Mouse (Mus musculus) cerebellum, postnatal 4 days (tissue): ENCODE results near the gene Ndst4.

Experiments
- DNase-seq, 2 experiments: peaks; one replicate each; pipeline ENCODE4 v3.0.0; 2022; ENCODE audit warnings: low spot score in 2 of 2, mixed read lengths in 1 of 2

The Ndst4 gene

GRCm38 (mm10) chr3:125734945-125735344 is 331.1 kb downstream of the Ndst4 start:
- DNase-seq, result no peak

- no peak for DNase-seq
Observed at GRCm38 (mm10) chr3:125744468-125745141, 340.7 kb downstream of the Ndst4 start.

- DNase-seq, result no peak
Observed at GRCm38 (mm10) chr3:125745142-125745496, 341.2 kb downstream of the Ndst4 start.

- DNase-seq, result no peak
Observed at GRCm38 (mm10) chr3:125746367-125746766, 342.5 kb downstream of the Ndst4 start.

GRCm38 (mm10) chr3:125756911-125757310 is 353.0 kb downstream of the Ndst4 start:
- no peak for DNase-seq

- DNase-seq, result no peak
Observed at GRCm38 (mm10) chr3:125760711-125761110, 356.8 kb downstream of the Ndst4 start.
